Mouse (Mus musculus): ENCODE data around the gene Rxra.

DNA sequence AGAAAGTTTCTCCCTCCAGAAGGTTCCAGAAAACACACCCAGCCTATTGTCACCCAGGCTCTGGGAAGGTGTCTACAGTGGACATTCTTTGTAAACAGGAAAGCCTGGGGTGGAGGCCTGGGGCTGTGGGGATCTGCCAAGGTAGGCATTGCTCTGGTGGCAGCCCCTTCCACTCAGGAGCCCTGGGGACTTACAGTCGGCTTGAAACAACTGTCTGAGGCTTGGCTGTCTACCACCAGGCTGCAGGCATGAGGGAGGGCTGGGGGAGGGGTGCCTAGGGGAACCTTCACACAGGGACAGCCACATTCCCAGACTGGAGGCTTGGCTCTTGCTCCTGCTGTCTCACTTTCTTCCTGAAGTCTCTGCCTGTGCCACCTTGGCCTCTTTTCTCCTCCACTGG is 58.1 kb downstream of the Rxra start:
- TF ChIP-seq CTCF (IDR thresholded peaks at IDR 0.05; ENCODE audit: low read depth, low read length), result no peak
- no peak for TF ChIP-seq POLR2A (IDR thresholded peaks at IDR 0.05; ENCODE audit: extremely low read depth, insufficient read depth, low read length)

All from liver, adult 2 months (tissue).